Mouse (Mus musculus) hindbrain, embryonic 11.5 days (tissue): Measurements from ENCODE around the gene Acp6. TPM values are rescaled to one million over a fixed set of nuclear protein-coding genes. Genes with fewer than 3 reads are reported as not detected.

Experiments used
- ATAC-seq: fragments of 200-750 bp; cut with Nextera tagmentation; 2 replicates; pipeline ENCODE4 v1.8.0; 2017; ENCODE audit warnings: mild to moderate bottlenecking, moderate TSS enrichment, moderate library complexity; ENCODE audit not compliant: low FRiP score
- DNase-seq: peaks from one replicate; pipeline ENCODE4 v3.0.0-alpha.2; 2015; ENCODE audit warnings: low spot score
- H3K27ac ChIP-seq: fragments of 300-500 bp; sonication (generic); 2 replicates; pipeline ENCODE4 v1.5.1; 2014; ENCODE audit warnings: mild to moderate bottlenecking, low read depth, low read length
- H3K27me3 ChIP-seq: fragments of 300-500 bp; sonication (generic); 2 replicates; pipeline ENCODE4 v1.6.1; 2014; ENCODE audit warnings: mild to moderate bottlenecking, low read length, moderate library complexity, mixed read lengths; ENCODE audit not compliant: control insufficient read depth, insufficient read depth
- H3K36me3 ChIP-seq: fragments of 300-500 bp; sonication (generic); 2 replicates; pipeline ENCODE4 v1.6.1; 2014; ENCODE audit warnings: mild to moderate bottlenecking, low read length, moderate library complexity, mixed read lengths; ENCODE audit not compliant: control insufficient read depth, insufficient read depth
- H3K4me1 ChIP-seq: fragments of 300-500 bp; sonication (generic); replicated peaks from 2 replicates; pipeline ENCODE4 v1.6.1; 2014; ENCODE audit warnings: low read length, mixed read lengths; ENCODE audit not compliant: control insufficient read depth, insufficient read depth
- H3K4me2 ChIP-seq: fragments of 300-500 bp; sonication (generic); replicated peaks from 2 replicates; pipeline ENCODE4 v1.6.1; 2014; ENCODE audit warnings: mild to moderate bottlenecking, low read depth, low read length
- H3K4me3 ChIP-seq: fragments of 300-500 bp; sonication (generic); 2 replicates; pipeline ENCODE4 v1.5.1; 2014; ENCODE audit warnings: low read depth, low read length
- H3K9ac ChIP-seq: fragments of 300-500 bp; sonication (generic); 2 replicates; pipeline ENCODE4 v1.6.1; 2014; ENCODE audit warnings: low read depth, low read length
- H3K9me3 ChIP-seq: fragments of 300-500 bp; sonication (generic); 2 replicates; pipeline ENCODE4 v1.6.1; 2016; ENCODE audit warnings: low read length; ENCODE audit not compliant: control insufficient read depth
- WGBS: fragments of 180-500 bp; shearing (Covaris S2); extraction: QIAGEN DNeasy Blood & Tissue Kit; methylation state at CpG from one replicate; pipeline ENCODE4 v1.1.7; 2014; 5-methylcytosine and 5-hydroxymethylcytosine counted together
- polyA plus RNA-seq: library from polyadenylated mRNA; unstranded; fragments of >200 nt; fragmentation: Nextera tagmentation; extraction: Ambion mirVana; gene quantifications from 2 replicates; pipeline ENCODE4 v1.2.1, GENCODE M21; 2014

Acp6 gene
- polyA plus RNA-seq, 1 experiment from 2014 or later = 21.1 TPM

GRCm38 (mm10) chr3:97172632-97173031 is 14.1 kb downstream of the Acp6 start:
- Histone ChIP-seq H3K4me2 (no peak overlapping the region), H3K9ac (no peak overlapping the region), H3K4me3 (no peak overlapping the region), H3K4me1 (no peaks in the 10 kb centered on the region), H3K36me3 (no peaks in the 10 kb centered on the region), H3K27me3 (no peaks in the 10 kb centered on the region), H3K9me3 (no peaks in the 10 kb centered on the region), H3K27ac (no peak overlapping the region)
- 87% methylated on average over 5 of the region's 5 CpGs for WGBS
- ATAC-seq (no peak), DNase-seq (no peak)

- H3K4me1 ChIP-seq = no peaks in the 10 kb centered on the region
- 84% methylated on average over 6 of the region's 6 CpGs for WGBS
- no peak overlapping the region for H3K9ac ChIP-seq
- ATAC-seq = no peak
- DNase-seq = no peak
- H3K9me3 ChIP-seq = no peaks in the 10 kb centered on the region
- no peaks in the 10 kb centered on the region for H3K27me3 ChIP-seq
- no peak overlapping the region for H3K4me2 ChIP-seq
- no peak overlapping the region for H3K27ac ChIP-seq
- no peak overlapping the region for H3K4me3 ChIP-seq
- H3K36me3 ChIP-seq = no peaks in the 10 kb centered on the region
Measured at GRCm38 (mm10) chr3:97178885-97179284, 20.3 kb downstream of the Acp6 start.

GRCm38 (mm10) chr3:97180527-97180926 is 21.9 kb downstream of the Acp6 start:
- H3K27me3 ChIP-seq = no peaks in the 10 kb centered on the region
- DNase-seq (no peak), ATAC-seq (no peak)
- H3K9me3 ChIP-seq = no peaks in the 10 kb centered on the region
- no peak overlapping the region for H3K4me2 ChIP-seq
- no peak overlapping the region for H3K9ac ChIP-seq
- H3K27ac ChIP-seq = no peak overlapping the region
- no peaks in the 10 kb centered on the region for H3K36me3 ChIP-seq
- no peaks in the 10 kb centered on the region for H3K4me1 ChIP-seq
- H3K4me3 ChIP-seq = no peak overlapping the region
- 63% methylated on average over 6 of the region's 6 CpGs for WGBS

- WGBS = 42% methylated on average over 3 of the region's 3 CpGs
- H3K4me3 ChIP-seq = no peak overlapping the region
- no peaks in the 10 kb centered on the region for H3K36me3 ChIP-seq
- ATAC-seq = no peak
- no peak for DNase-seq
- H3K27ac ChIP-seq = no peak overlapping the region
- no peaks in the 10 kb centered on the region for H3K27me3 ChIP-seq
- no peak overlapping the region for H3K9ac ChIP-seq
- no peak overlapping the region for H3K4me2 ChIP-seq
- H3K9me3 ChIP-seq = no peaks in the 10 kb centered on the region
- no peaks in the 10 kb centered on the region for H3K4me1 ChIP-seq
Measured at GRCm38 (mm10) chr3:97183810-97184209, 25.2 kb downstream of the Acp6 start.

- no peak for ATAC-seq
- Histone ChIP-seq H3K27ac (no peak overlapping the region), H3K4me3 (no peak overlapping the region), H3K36me3 (no peaks in the 10 kb centered on the region), H3K9ac (no peak overlapping the region), H3K27me3 (no peaks in the 10 kb centered on the region), H3K4me1 (no peaks in the 10 kb centered on the region), H3K4me2 (no peak overlapping the region), H3K9me3 (no peaks in the 10 kb centered on the region)
- DNase-seq = peak; percentile 80
- WGBS = 45% methylated on average over 10 of the region's 10 CpGs
Measured at GRCm38 (mm10) chr3:97185098-97185860, 26.7 kb downstream of the Acp6 start.

GRCm38 (mm10) chr3:97196571-97196970 is 38.0 kb downstream of the Acp6 start:
- no peak overlapping the region for H3K4me3 ChIP-seq
- no peak overlapping the region for H3K9ac ChIP-seq
- no peak overlapping the region for H3K4me2 ChIP-seq
- H3K27ac ChIP-seq = no peak overlapping the region
- no peak for ATAC-seq
- no peaks in the 10 kb centered on the region for H3K9me3 ChIP-seq
- no peaks in the 10 kb centered on the region for H3K4me1 ChIP-seq
- H3K36me3 ChIP-seq = no peaks in the 10 kb centered on the region
- DNase-seq = no peak
- H3K27me3 ChIP-seq = no peaks in the 10 kb centered on the region
- 87% methylated on average over 8 of the region's 8 CpGs for WGBS

GRCm38 (mm10) chr3:97199261-97199660 is 40.7 kb downstream of the Acp6 start:
- WGBS = 20% methylated on average over 4 of the region's 4 CpGs
- no peak overlapping the region for H3K4me2 ChIP-seq
- no peak for ATAC-seq
- no peak overlapping the region for H3K27ac ChIP-seq
- H3K4me3 ChIP-seq = no peak overlapping the region
- no peak overlapping the region for H3K9ac ChIP-seq
- H3K27me3 ChIP-seq = no peaks in the 10 kb centered on the region
- H3K36me3 ChIP-seq = no peaks in the 10 kb centered on the region
- no peaks in the 10 kb centered on the region for H3K4me1 ChIP-seq
- DNase-seq = no peak
- no peaks in the 10 kb centered on the region for H3K9me3 ChIP-seq

- 50% methylated on average over 5 of the region's 5 CpGs for WGBS
- no peaks in the 10 kb centered on the region for H3K27me3 ChIP-seq
- ATAC-seq (peak; percentile 66), DNase-seq (peak; percentile 81)
- H3K4me2 ChIP-seq = no peak overlapping the region
- no peak overlapping the region for H3K27ac ChIP-seq
- H3K4me1 ChIP-seq = no peaks in the 10 kb centered on the region
- H3K9ac ChIP-seq = no peak overlapping the region
- H3K4me3 ChIP-seq = no peak overlapping the region
- H3K36me3 ChIP-seq = peaks cover 5% of the 10 kb centered on the region; the same call in 1 of the 2 replicates
- H3K9me3 ChIP-seq = no peaks in the 10 kb centered on the region
Measured at GRCm38 (mm10) chr3:97201943-97202342, 43.4 kb downstream of the Acp6 start.

- WGBS = 88% methylated on average over 14 of the region's 14 CpGs
- Histone ChIP-seq H3K27ac (no peak overlapping the region), H3K27me3 (no peaks in the 10 kb centered on the region), H3K4me1 (no peaks in the 10 kb centered on the region), H3K4me3 (no peak overlapping the region), H3K9me3 (no peaks in the 10 kb centered on the region), H3K36me3 (peaks cover 12% of the 10 kb centered on the region), H3K4me2 (no peak overlapping the region), H3K9ac (no peak overlapping the region)
- DNase-seq (no peak), ATAC-seq (no peak)
Measured at GRCm38 (mm10) chr3:97203880-97204279, 45.3 kb downstream of the Acp6 start.
